ENCODE assay signal across 8 mouse cellular contexts in the genomic region with DNA sequence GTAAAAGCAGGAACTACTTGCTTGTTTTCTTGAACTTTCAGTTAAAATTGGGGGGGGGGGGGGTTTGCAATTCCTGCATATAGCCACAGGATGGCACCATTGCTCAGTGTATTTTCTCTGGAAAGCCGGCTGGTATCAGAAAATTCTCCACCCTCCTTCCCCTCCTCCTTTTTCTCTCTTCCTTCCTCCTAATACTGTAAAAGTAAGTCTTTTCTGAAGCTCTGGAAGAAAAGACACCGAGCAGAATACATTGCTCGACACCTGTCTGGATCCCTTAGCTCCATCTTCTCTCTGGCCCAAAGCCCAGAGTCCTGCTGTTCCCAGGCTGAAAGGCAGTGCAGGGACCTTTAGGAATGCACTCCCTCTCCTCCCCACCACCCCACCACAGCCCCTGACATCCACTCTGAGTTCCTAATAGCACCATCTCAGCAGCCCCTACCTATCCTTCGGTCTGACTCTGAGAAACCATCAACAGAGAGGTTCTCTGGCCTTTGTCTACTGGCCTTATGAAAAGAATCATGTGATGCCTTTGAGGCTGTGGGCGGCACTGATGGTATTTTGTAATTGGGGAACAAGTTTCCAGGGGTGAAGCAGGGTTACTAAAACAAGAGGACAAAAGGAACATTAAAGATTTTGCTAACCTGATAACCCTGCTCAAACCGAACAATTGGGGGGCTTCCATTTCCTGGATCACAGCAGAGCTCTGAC.
DNase-seq lines count a peak whose midpoint lies in the region; ATAC-seq and TF ChIP-seq lines count a peak whose summit lies in the region.

No protein-coding gene starts in this region.

- no peak for DNase-seq in lung, adult 2 months
- peak; percentile 44 to 50 for DNase-seq in cerebellum, postnatal 14 days
- peak; percentile 71 for DNase-seq in limb, embryonic 10.5 days (ENCODE audit: low spot score)
- peak; percentile 74 for DNase-seq in naive thymus-derived CD4-positive, alpha-beta T cell, adult 2 months (ENCODE audit: low read depth)
- DNase-seq in gastrocnemius, postnatal 25 days, result no peak
- no peak for DNase-seq in urinary bladder, postnatal 4 days (ENCODE audit: low spot score in 2 of 2)

- TF ChIP-seq POLR2A in lung, adult 2 months (IDR thresholded peaks at IDR 0.05; ENCODE audit: borderline replicate concordance, extremely low read depth, low read depth, low read length), result no peak

- peak overlapping the region; percentile 33 for H3K4me2 ChIP-seq in lung, embryonic 15.5 days
- peak overlapping the region; percentile 46 for H3K4me2 ChIP-seq in heart, embryonic 12.5 days

- no peak; the same call in 1 of the 2 replicates for TF ChIP-seq CTCF in lung, adult 2 months (IDR thresholded peaks at IDR 0.05; ENCODE audit: insufficient read depth, low read length)

- H3K9ac ChIP-seq in lung, embryonic 15.5 days, result no peak overlapping the region
- peak overlapping the region; percentile 6; the same call in 1 of the 2 replicates for H3K9ac ChIP-seq in heart, embryonic 12.5 days

- no peaks in the 10 kb centered on the region for H3K27me3 ChIP-seq in lung, embryonic 15.5 days
- no peaks in the 10 kb centered on the region for H3K27me3 ChIP-seq in heart, embryonic 12.5 days (replicated peaks)
- H3K27me3 ChIP-seq in limb, embryonic 10.5 days (ENCODE audit: low read depth, poor library complexity, severe bottlenecking), result no peaks in the 10 kb centered on the region

- no peak for ATAC-seq in lung, embryonic 15.5 days (ENCODE audit: borderline replicate concordance, extremely low read depth, low FRiP score, low TSS enrichment)
- no peak for ATAC-seq in heart, embryonic 12.5 days (ENCODE audit: insufficient number of reproducible peaks, low FRiP score)

- 22% methylated on average over 6 of the region's 6 CpGs for WGBS in lung, embryonic 15.5 days
- whole genome bisulfite sequencing in lung, adult 2 months, result 14% methylated on average over 6 of the region's 6 CpGs
- WGBS in heart, embryonic 12.5 days, result 22% methylated on average over 6 of the region's 6 CpGs
- WGBS in limb, embryonic 10.5 days, result 27% methylated on average over 6 of the region's 6 CpGs

- no peak overlapping the region for H3K4me3 ChIP-seq in lung, embryonic 15.5 days
- H3K4me3 ChIP-seq in lung, adult 2 months (replicated peaks; ENCODE audit: extremely low read depth, low read depth, low read length), result no peak overlapping the region
- H3K4me3 ChIP-seq in heart, embryonic 12.5 days, result no peak overlapping the region
- H3K4me3 ChIP-seq in limb, embryonic 10.5 days, result no peak overlapping the region

- no peaks in the 10 kb centered on the region for H3K36me3 ChIP-seq in lung, embryonic 15.5 days
- no peaks in the 10 kb centered on the region for H3K36me3 ChIP-seq in heart, embryonic 12.5 days
- no peaks in the 10 kb centered on the region for H3K36me3 ChIP-seq in limb, embryonic 10.5 days

- H3K9me3 ChIP-seq in lung, embryonic 15.5 days, result no peaks in the 10 kb centered on the region
- no peaks in the 10 kb centered on the region for H3K9me3 ChIP-seq in heart, embryonic 12.5 days (replicated peaks)
- no peaks in the 10 kb centered on the region for H3K9me3 ChIP-seq in limb, embryonic 10.5 days (replicated peaks)

- peaks cover 50% of the 10 kb centered on the region for H3K4me1 ChIP-seq in lung, embryonic 15.5 days
- peaks cover 21% of the 10 kb centered on the region for H3K4me1 ChIP-seq in lung, adult 2 months (ENCODE audit: control insufficient read depth, insufficient read depth, low read length)
- H3K4me1 ChIP-seq in heart, embryonic 12.5 days (replicated peaks), result peaks cover 36% of the 10 kb centered on the region
- H3K4me1 ChIP-seq in limb, embryonic 10.5 days, result peaks cover 22% of the 10 kb centered on the region

- no peak overlapping the region for H3K27ac ChIP-seq in lung, embryonic 15.5 days
- H3K27ac ChIP-seq in heart, embryonic 12.5 days (ENCODE audit: poor library complexity, severe bottlenecking), result peak overlapping the region; percentile 22; the same call in 1 of the 2 replicates
- H3K27ac ChIP-seq in limb, embryonic 10.5 days, result peak overlapping the region; percentile 46; the same call in 1 of the 2 replicates

Comparison
In these comparisons a context has a peak if more than half of its experiments do, and no peak if none do; other contexts are left out.
1. DNase-seq: peak in cerebellum, postnatal 14 days (2 of 2), limb, embryonic 10.5 days (single experiment) and naive thymus-derived CD4-positive, alpha-beta T cell, adult 2 months (single experiment); none in lung, adult 2 months (single experiment), gastrocnemius, postnatal 25 days (single experiment) and urinary bladder, postnatal 4 days (0 of 2).